Mouse (Mus musculus): ENCODE data around the gene Traf3ip3. TPM values are rescaled to one million over a fixed set of nuclear protein-coding genes. Genes with fewer than 3 reads are reported as not detected.

The Traf3ip3 gene
- polyA plus RNA-seq, 1 experiment from 2014 or later: 7.0 TPM

GRCm38 (mm10) chr1:193203821-193204220 is 2.3 kb upstream of the Traf3ip3 start:
- no peaks in the 10 kb centered on the region for H3K27me3 ChIP-seq (replicated peaks)
- H3K27ac ChIP-seq: no peak overlapping the region
- H3K4me2 ChIP-seq: no peak overlapping the region
- no peaks in the 10 kb centered on the region for H3K36me3 ChIP-seq
- WGBS (ENCODE audit: insufficient replicate concordance): 51% methylated on average over 2 of the region's 2 CpGs
- no peak overlapping the region for H3K4me3 ChIP-seq
- H3K9ac ChIP-seq: no peak overlapping the region
- H3K9me3 ChIP-seq (replicated peaks): no peaks in the 10 kb centered on the region
- no peak for ATAC-seq
- 0 out of 2 replicates have a peak, but pooled peaks cover 5% of the 10 kb centered on the region for H3K4me1 ChIP-seq

- 37% methylated on average over 8 of the region's 8 CpGs for WGBS (ENCODE audit: insufficient replicate concordance)
- H3K4me2 ChIP-seq: peak overlapping the region; percentile 27
- ATAC-seq: no peak
Observed at GRCm38 (mm10) chr1:193200640-193201382, 692 bp downstream of the Traf3ip3 start.

GRCm38 (mm10) chr1:193198312-193198711 is 3.2 kb downstream of the Traf3ip3 start:
- ATAC-seq: peak; percentile 10; the same call in 1 of the 2 replicates
- Histone ChIP-seq H3K36me3 (no peaks in the 10 kb centered on the region), H3K4me2 (no peak overlapping the region), H3K9me3 (replicated peaks) (no peaks in the 10 kb centered on the region), H3K27ac (no peak overlapping the region), H3K4me1 (peaks cover 12% of the 10 kb centered on the region), H3K4me3 (no peak overlapping the region), H3K9ac (no peak overlapping the region), H3K27me3 (replicated peaks) (no peaks in the 10 kb centered on the region)
- 70% methylated on average over 2 of the region's 2 CpGs for WGBS (ENCODE audit: insufficient replicate concordance)

More at GRCm38 (mm10) chr1:193200640-193201382, 692 bp downstream of the Traf3ip3 start:
- H3K27me3 ChIP-seq (replicated peaks): no peaks in the 10 kb centered on the region
- H3K4me1 ChIP-seq: peaks cover 16% of the 10 kb centered on the region
- no peak overlapping the region for H3K9ac ChIP-seq
- H3K27ac ChIP-seq: peak overlapping the region; percentile 46; the same call in 1 of the 2 replicates
- H3K36me3 ChIP-seq: no peaks in the 10 kb centered on the region
- no peaks in the 10 kb centered on the region for H3K9me3 ChIP-seq (replicated peaks)
- peak overlapping the region; percentile 24 for H3K4me3 ChIP-seq

- no peaks in the 10 kb centered on the region for H3K27me3 ChIP-seq (replicated peaks)
- no peak overlapping the region for H3K27ac ChIP-seq
- 72% methylated on average over 18 of the region's 18 CpGs for WGBS (ENCODE audit: insufficient replicate concordance)
- H3K9ac ChIP-seq: no peak overlapping the region
- no peak overlapping the region for H3K4me2 ChIP-seq
- no peaks in the 10 kb centered on the region for H3K36me3 ChIP-seq
- H3K4me3 ChIP-seq: no peak overlapping the region
- ATAC-seq: no peak
- H3K4me1 ChIP-seq: peaks cover 12% of the 10 kb centered on the region
- H3K9me3 ChIP-seq (replicated peaks): no peaks in the 10 kb centered on the region
Observed at GRCm38 (mm10) chr1:193197494-193198205, 3.9 kb downstream of the Traf3ip3 start.

- Histone ChIP-seq H3K36me3 (no peaks in the 10 kb centered on the region), H3K4me3 (no peak overlapping the region), H3K4me2 (no peak overlapping the region), H3K9ac (no peak overlapping the region), H3K27me3 (replicated peaks) (no peaks in the 10 kb centered on the region), H3K4me1 (peaks cover 12% of the 10 kb centered on the region), H3K9me3 (replicated peaks) (no peaks in the 10 kb centered on the region), H3K27ac (no peak overlapping the region)
- no peak for ATAC-seq
- WGBS (ENCODE audit: insufficient replicate concordance): 57% methylated on average over 3 of the region's 3 CpGs
Observed at GRCm38 (mm10) chr1:193195169-193195810, 6.2 kb downstream of the Traf3ip3 start.

GRCm38 (mm10) chr1:193194416-193195140 is 6.9 kb downstream of the Traf3ip3 start:
- WGBS (ENCODE audit: insufficient replicate concordance): 53% methylated on average over 3 of the region's 3 CpGs
- peaks cover 12% of the 10 kb centered on the region for H3K4me1 ChIP-seq
- no peaks in the 10 kb centered on the region for H3K36me3 ChIP-seq
- H3K27me3 ChIP-seq (replicated peaks): no peaks in the 10 kb centered on the region
- H3K4me3 ChIP-seq: no peak overlapping the region
- H3K27ac ChIP-seq: no peak overlapping the region
- H3K9me3 ChIP-seq (replicated peaks): no peaks in the 10 kb centered on the region
- ATAC-seq: no peak
- no peak overlapping the region for H3K4me2 ChIP-seq
- no peak overlapping the region for H3K9ac ChIP-seq

- WGBS (ENCODE audit: insufficient replicate concordance): 62% methylated on average over 7 of the region's 7 CpGs
Observed at GRCm38 (mm10) chr1:193191675-193192283, 9.7 kb downstream of the Traf3ip3 start.

GRCm38 (mm10) chr1:193189771-193190170 is 11.7 kb downstream of the Traf3ip3 start:
- H3K27ac ChIP-seq: no peak overlapping the region
- H3K9ac ChIP-seq: no peak overlapping the region
- ATAC-seq: no peak
- no peaks in the 10 kb centered on the region for H3K36me3 ChIP-seq
- H3K4me1 ChIP-seq: 0 out of 2 replicates have a peak, but pooled peaks cover 7% of the 10 kb centered on the region
- H3K4me2 ChIP-seq: no peak overlapping the region
- H3K9me3 ChIP-seq (replicated peaks): no peaks in the 10 kb centered on the region
- H3K27me3 ChIP-seq (replicated peaks): no peaks in the 10 kb centered on the region
- 50% methylated on average over 3 of the region's 3 CpGs for WGBS (ENCODE audit: insufficient replicate concordance)
- H3K4me3 ChIP-seq: no peak overlapping the region

More at GRCm38 (mm10) chr1:193191675-193192283, 9.7 kb downstream of the Traf3ip3 start:
- Histone ChIP-seq H3K36me3 (no peaks in the 10 kb centered on the region), H3K27ac (no peak overlapping the region), H3K9ac (no peak overlapping the region), H3K27me3 (replicated peaks) (no peaks in the 10 kb centered on the region), H3K4me3 (no peak overlapping the region), H3K4me1 (0 out of 2 replicates have a peak, but pooled peaks cover 7% of the 10 kb centered on the region), H3K4me2 (no peak overlapping the region), H3K9me3 (replicated peaks) (no peaks in the 10 kb centered on the region)
- no peak for ATAC-seq

- Histone ChIP-seq H3K27me3 (replicated peaks) (no peaks in the 10 kb centered on the region), H3K4me3 (no peak overlapping the region), H3K4me2 (no peak overlapping the region), H3K4me1 (0 out of 2 replicates have a peak, but pooled peaks cover 7% of the 10 kb centered on the region), H3K9me3 (replicated peaks) (no peaks in the 10 kb centered on the region), H3K36me3 (no peaks in the 10 kb centered on the region), H3K27ac (0 out of 2 replicates have a peak overlapping the region, but pooled peaks have one; percentile 4), H3K9ac (no peak overlapping the region)
- 65% methylated on average over 9 of the region's 9 CpGs for WGBS (ENCODE audit: insufficient replicate concordance)
- no peak for ATAC-seq
Observed at GRCm38 (mm10) chr1:193189151-193189621, 12.3 kb downstream of the Traf3ip3 start.

GRCm38 (mm10) chr1:193188257-193188656 is 13.2 kb downstream of the Traf3ip3 start:
- Histone ChIP-seq H3K4me2 (no peak overlapping the region), H3K27me3 (replicated peaks) (no peaks in the 10 kb centered on the region), H3K27ac (no peak overlapping the region), H3K4me1 (0 out of 2 replicates have a peak, but pooled peaks cover 7% of the 10 kb centered on the region), H3K9me3 (replicated peaks) (no peaks in the 10 kb centered on the region), H3K9ac (no peak overlapping the region), H3K36me3 (no peaks in the 10 kb centered on the region), H3K4me3 (no peak overlapping the region)
- WGBS (ENCODE audit: insufficient replicate concordance): 72% methylated on average over 6 of the region's 6 CpGs
- no peak for ATAC-seq

- Histone ChIP-seq H3K27ac (no peak overlapping the region), H3K27me3 (replicated peaks) (no peaks in the 10 kb centered on the region), H3K36me3 (no peaks in the 10 kb centered on the region), H3K9me3 (replicated peaks) (no peaks in the 10 kb centered on the region), H3K4me1 (no peaks in the 10 kb centered on the region), H3K9ac (no peak overlapping the region), H3K4me3 (no peak overlapping the region), H3K4me2 (no peak overlapping the region)
- WGBS (ENCODE audit: insufficient replicate concordance): 64% methylated on average over 3 of the region's 3 CpGs
- no peak for ATAC-seq
Observed at GRCm38 (mm10) chr1:193181104-193181503, 20.4 kb downstream of the Traf3ip3 start.
